Mouse (Mus musculus) erythroblast, embryonic 14.5 days (primary cell): Measurements from ENCODE around the gene Supt6. TPM values are rescaled to one million over a fixed set of nuclear protein-coding genes. Genes with fewer than 3 reads are reported as not detected.

Source experiments
- H3K27me3 ChIP-seq: 2 replicates; pipeline ENCODE4 v1.6.1; 2012; ENCODE audit warnings: inconsistent platforms; ENCODE audit not compliant: control insufficient read depth
- H3K36me3 ChIP-seq: 2 replicates; pipeline ENCODE4 v1.6.1; 2012; ENCODE audit warnings: mild to moderate bottlenecking, inconsistent platforms; ENCODE audit not compliant: control insufficient read depth
- H3K4me1 ChIP-seq: 2 replicates; pipeline ENCODE4 v1.6.1; 2012; ENCODE audit warnings: inconsistent platforms; ENCODE audit not compliant: control insufficient read depth
- H3K4me3 ChIP-seq: replicated peaks from 2 replicates; pipeline ENCODE3; 2012; ENCODE audit warnings: moderate library complexity, mild to moderate bottlenecking, inconsistent platforms
- H3K9me3 ChIP-seq: 2 replicates; pipeline ENCODE4 v1.6.1; 2012; ENCODE audit warnings: low read length, inconsistent platforms, mixed read lengths; ENCODE audit not compliant: control insufficient read depth
- GATA1 ChIP-seq: IDR thresholded peaks from 2 replicates; pipeline ENCODE4 v1.6.1; 2012; ENCODE audit warnings: low read length, inconsistent platforms, mixed read lengths
- TAL1 ChIP-seq: IDR thresholded peaks from 3 replicates; pipeline ENCODE4 v1.6.1; 2012; ENCODE audit warnings: low read length, inconsistent platforms, mixed read lengths
- polyA plus RNA-seq: library from polyadenylated mRNA; stranded (reverse); fragments of >175 nt; gene quantifications from 2 replicates; pipeline ENCODE4 v1.2.3, GENCODE M21; 2012

Gene Supt6
- polyA plus RNA-seq, 1 experiment, result 9.4 TPM

- peak overlapping the region; percentile 88 for H3K4me3 ChIP-seq
- H3K36me3 ChIP-seq, result peaks cover 41% of the 10 kb centered on the region
- peaks cover 80% of the 10 kb centered on the region for H3K4me1 ChIP-seq
- no peaks in the 10 kb centered on the region for H3K27me3 ChIP-seq
- TF ChIP-seq GATA1 (no peak), TAL1 (no peak)
- no peaks in the 10 kb centered on the region for H3K9me3 ChIP-seq
Measured at GRCm38 (mm10) chr11:78178859-78179437, 66.8 kb downstream of the Supt6 start.

GRCm38 (mm10) chr11:78177903-78178858 lies 67.6 kb downstream of the Supt6 start:
- Histone ChIP-seq H3K9me3 (no peaks in the 10 kb centered on the region), H3K4me1 (peaks cover 76% of the 10 kb centered on the region), H3K27me3 (no peaks in the 10 kb centered on the region), H3K36me3 (peaks cover 41% of the 10 kb centered on the region), H3K4me3 (peak overlapping the region; percentile 88)
- TF ChIP-seq GATA1, result no peak
- no peak for TF ChIP-seq TAL1

GRCm38 (mm10) chr11:78177437-78177836 lies 68.3 kb downstream of the Supt6 start:
- Histone ChIP-seq H3K36me3 (peaks cover 45% of the 10 kb centered on the region), H3K9me3 (no peaks in the 10 kb centered on the region), H3K4me1 (peaks cover 77% of the 10 kb centered on the region), H3K4me3 (peak overlapping the region; percentile 88), H3K27me3 (no peaks in the 10 kb centered on the region)
- TF ChIP-seq TAL1 (no peak), GATA1 (no peak)

DNA sequence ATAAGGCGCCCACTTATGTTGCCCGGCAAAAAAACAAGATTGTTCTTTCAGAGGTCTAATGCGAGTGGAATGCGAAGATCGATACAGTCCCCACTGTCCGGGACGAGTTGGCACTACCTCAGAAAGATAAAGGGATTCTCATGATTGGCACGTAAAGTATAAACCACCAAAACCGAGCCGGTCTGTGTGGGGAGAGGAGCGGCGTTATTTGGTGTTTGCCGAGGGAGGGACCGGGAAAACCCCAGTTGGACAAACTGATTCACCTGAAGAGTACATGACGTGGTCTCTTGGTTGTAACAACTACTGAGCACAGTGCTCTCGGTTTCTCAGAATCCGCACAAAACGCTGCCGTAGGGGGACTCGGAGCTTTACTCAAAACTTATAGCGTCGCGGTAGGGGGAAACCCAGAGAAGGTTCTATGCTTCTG lies 68.9 kb downstream of the Supt6 start:
- peaks cover 77% of the 10 kb centered on the region for H3K4me1 ChIP-seq

DNA sequence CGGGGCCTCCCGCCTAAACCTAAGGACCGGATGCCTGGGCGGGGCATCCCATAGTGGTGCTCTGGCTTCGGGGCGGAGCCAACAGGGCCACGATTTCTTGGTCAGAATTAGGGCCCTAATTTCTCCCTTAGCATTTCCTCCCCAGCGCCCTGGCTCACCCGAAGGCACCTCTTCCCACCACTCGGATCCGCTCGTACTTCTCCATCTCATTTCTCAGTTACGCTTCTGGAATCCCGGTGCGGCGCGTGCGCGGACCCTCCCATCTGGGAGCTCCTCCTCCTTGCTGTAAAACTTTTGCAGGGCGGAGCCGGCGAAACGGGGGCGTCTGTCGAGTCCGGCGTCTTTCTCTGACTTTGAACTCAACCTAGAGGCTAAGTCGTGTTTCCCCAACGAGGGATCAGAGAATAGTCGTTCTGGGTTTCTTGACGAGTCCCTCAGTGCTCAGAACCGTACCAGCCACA lies 69.4 kb downstream of the Supt6 start, which contains the start of the genes Nek8 and Tlcd1:
Nek8 (minus strand) TSS at position 274 of the 461 bp plus-strand sequence.
Tlcd1 (plus strand) TSS at position 310 of the 461 bp plus-strand sequence.
- TF ChIP-seq GATA1 (no peak), TAL1 (no peak)
- Histone ChIP-seq H3K36me3 (peaks cover 44% of the 10 kb centered on the region), H3K4me3 (peak within 1 kb of the TSS; percentile 88), H3K4me1 (peaks cover 75% of the 10 kb centered on the region), H3K9me3 (no peaks in the 10 kb centered on the region), H3K27me3 (no peaks in the 10 kb centered on the region)

More for the DNA sequence above, 68.9 kb downstream of the Supt6 start:
- Histone ChIP-seq H3K36me3 (peaks cover 45% of the 10 kb centered on the region), H3K9me3 (no peaks in the 10 kb centered on the region), H3K27me3 (no peaks in the 10 kb centered on the region), H3K4me3 (peak overlapping the region; percentile 88)
- TF ChIP-seq GATA1, result no peak

- TF ChIP-seq GATA1, result no peak
- TF ChIP-seq TAL1, result no peak
- peaks cover 43% of the 10 kb centered on the region for H3K36me3 ChIP-seq
- H3K9me3 ChIP-seq, result no peaks in the 10 kb centered on the region
- no peaks in the 10 kb centered on the region for H3K27me3 ChIP-seq
- peak overlapping the region; percentile 88 for H3K4me3 ChIP-seq
- peaks cover 73% of the 10 kb centered on the region for H3K4me1 ChIP-seq
Measured at GRCm38 (mm10) chr11:78175771-78176401, 69.9 kb downstream of the Supt6 start.

- H3K36me3 ChIP-seq, result peaks cover 37% of the 10 kb centered on the region
- H3K27me3 ChIP-seq, result no peaks in the 10 kb centered on the region
- H3K9me3 ChIP-seq, result no peaks in the 10 kb centered on the region
- no peak for TF ChIP-seq GATA1
- no peak for TF ChIP-seq TAL1
- H3K4me1 ChIP-seq, result peaks cover 73% of the 10 kb centered on the region
- H3K4me3 ChIP-seq, result no peak overlapping the region
Measured at GRCm38 (mm10) chr11:78174506-78174905, 71.3 kb downstream of the Supt6 start.

DNA sequence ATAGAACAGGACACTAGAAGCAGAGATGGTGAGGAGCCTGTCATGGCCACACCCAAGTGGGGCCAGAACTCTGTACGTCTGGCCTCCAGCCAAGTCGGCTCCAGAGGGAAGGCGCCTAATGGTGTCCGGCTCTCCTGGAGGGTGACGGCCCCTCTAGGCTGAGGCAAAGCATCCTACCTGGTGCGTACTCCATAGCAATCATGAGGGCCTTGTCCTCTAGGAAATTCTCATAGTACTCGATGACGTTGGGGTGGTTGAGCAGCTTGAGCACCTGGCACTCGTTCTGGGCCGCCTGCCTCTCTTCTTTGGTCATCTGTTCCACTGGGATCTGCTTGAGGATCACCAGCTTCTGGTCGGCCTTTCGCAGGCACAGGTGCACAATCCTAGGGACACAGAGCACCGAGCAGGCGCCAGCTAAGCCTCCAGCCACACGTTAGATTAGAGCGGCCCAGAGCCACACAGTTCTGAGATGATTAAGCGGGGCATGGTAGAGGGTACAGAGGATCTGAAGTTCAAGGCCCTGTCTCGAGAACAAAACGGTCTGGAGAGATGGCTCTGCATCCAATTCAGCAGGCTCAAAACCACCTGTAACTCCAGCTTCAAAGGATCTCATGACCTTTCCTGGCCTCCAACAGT lies 72.9 kb downstream of the Supt6 start:
- H3K4me3 ChIP-seq, result no peak overlapping the region
- peaks cover 79% of the 10 kb centered on the region for H3K4me1 ChIP-seq
- no peaks in the 10 kb centered on the region for H3K27me3 ChIP-seq
- no peak for TF ChIP-seq TAL1
- no peak for TF ChIP-seq GATA1
- peaks cover 30% of the 10 kb centered on the region for H3K36me3 ChIP-seq
- no peaks in the 10 kb centered on the region for H3K9me3 ChIP-seq
